Mouse (Mus musculus) thymus, postnatal 25 days (tissue): ENCODE results near the gene Rps16.
"Not testable (repeated sequence)": the region's sequence is repeated elsewhere in the genome, so short reads cannot be mapped to it uniquely, and the experiment has no call there.

ENCODE experiments used
- DNase-seq: peaks from one replicate; pipeline ENCODE4 v3.0.0; 2022

Rps16 gene

DNA sequence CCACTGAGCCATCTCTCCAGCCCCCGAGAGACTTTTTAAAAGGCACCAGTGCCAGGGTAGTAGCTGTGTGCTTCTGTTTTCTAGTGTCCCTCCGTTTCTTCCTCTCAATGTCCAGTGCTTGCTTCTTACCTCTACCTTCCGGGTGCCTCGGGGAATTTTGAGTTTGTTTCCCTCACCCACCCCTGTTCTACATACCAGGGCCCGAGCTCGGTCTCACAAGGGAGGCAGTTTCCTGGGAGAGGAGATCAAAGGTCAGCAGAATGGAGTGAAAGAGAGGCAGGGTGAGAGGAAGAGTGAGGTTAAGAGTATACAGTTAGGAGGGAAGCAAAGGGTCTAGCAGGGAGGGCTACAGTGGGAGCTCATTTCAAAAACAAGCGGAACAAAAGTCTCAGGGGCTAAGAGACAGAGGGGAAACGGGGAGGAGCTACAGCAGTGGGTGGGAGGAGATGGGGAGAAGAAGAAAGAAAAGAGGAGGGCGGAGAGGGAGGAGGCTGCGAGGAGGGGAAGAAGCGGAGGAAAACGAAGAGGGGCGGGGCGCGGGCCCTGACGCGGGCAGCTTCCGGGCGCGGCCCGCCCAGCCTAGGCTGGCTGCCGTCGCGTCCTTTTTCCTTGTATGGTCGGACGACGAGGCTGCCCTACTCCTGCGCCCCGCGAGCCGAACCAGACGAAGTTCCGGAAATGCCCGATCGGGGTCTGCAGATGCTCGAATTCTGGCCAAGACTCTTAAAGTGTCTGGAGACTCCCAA is 24.9 kb downstream of the Rps16 start:
- DNase-seq, result peak; percentile 94

GRCm38 (mm10) chr7:28376011-28376771 is 25.7 kb downstream of the Rps16 start:
- peak; percentile 68 for DNase-seq

- peak; percentile 22 for DNase-seq
Observed at GRCm38 (mm10) chr7:28377190-28378065, 27.0 kb downstream of the Rps16 start.

- DNase-seq, result peak; percentile 60
Observed at GRCm38 (mm10) chr7:28378066-28378690, 27.7 kb downstream of the Rps16 start.

GRCm38 (mm10) chr7:28378769-28379651 is 28.6 kb downstream of the Rps16 start:
- peak; percentile 96 for DNase-seq

DNA sequence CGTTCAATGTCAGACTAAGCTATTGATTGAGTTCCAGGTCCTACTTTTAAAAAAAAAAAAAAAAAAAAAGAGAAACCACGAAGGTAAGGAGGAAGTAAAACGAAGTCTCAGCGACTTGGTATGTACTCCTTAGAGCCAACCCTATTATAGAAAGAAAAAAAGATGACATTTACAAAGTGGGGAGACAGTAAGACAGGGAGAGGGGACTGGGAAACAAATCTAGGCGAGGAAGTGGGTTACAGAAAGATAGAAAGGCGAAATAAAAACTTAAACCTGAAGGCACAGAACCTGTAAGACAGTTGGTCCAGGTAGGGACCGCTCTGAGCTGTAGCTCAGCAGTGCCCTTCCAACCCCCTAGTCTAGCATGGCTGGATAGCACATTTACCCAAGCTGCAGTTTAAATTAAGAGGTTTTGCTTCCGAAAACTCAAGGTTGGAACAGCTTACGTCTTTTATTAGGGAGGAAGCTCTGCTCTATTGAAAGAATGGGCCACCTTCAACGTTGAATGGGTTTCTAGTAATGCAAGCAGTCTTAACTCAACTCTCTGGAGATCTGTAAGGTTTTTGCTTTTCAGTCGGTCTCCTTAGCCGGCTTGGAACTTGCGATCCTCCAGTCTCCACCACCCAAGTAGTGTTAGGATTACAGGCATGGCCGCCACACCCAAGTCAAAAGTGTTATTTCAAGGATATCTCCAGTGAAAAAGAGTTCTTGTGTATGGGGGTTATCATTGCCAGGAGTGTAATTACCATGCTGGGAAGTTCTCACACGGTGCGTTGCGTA is 30.0 kb downstream of the Rps16 start, which contains the start of gene Zfp36:
TSS of gene Zfp36 (minus strand) at position 17 of the 780 bp plus-strand sequence.
- peak; percentile 39 for DNase-seq

- peak; percentile 87 for DNase-seq
Observed at GRCm38 (mm10) chr7:28381017-28381790, 30.8 kb downstream of the Rps16 start.

DNA sequence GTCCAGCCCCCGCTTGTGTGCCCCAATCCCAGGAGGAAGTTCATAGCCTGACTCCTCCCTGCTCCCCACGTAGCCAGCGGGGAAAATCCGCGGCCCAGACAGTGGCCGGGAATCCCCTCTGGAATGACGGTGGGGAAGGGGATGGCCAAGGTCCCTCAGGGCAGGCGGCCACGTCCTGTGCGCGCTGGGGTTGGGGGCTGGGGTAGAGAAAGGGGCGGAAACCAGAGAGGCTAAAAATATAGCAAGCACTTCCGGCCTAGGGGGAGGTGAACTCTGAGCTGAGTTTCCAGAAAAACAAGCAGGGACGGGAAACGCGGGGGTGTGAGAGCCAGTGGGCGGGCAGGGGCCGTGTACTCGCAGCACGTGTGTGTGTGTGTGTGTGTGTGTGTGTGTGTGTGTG is 31.5 kb downstream of the Rps16 start:
- peak; percentile 92 for DNase-seq

GRCm38 (mm10) chr7:28382347-28382951 is 32.0 kb downstream of the Rps16 start:
- DNase-seq, result no peak

- peak; percentile 75 for DNase-seq
Observed at GRCm38 (mm10) chr7:28382981-28383396, 32.5 kb downstream of the Rps16 start.

- DNase-seq, result no peak
Observed at GRCm38 (mm10) chr7:28383606-28384005, 33.2 kb downstream of the Rps16 start.

GRCm38 (mm10) chr7:28384162-28384561 is 33.7 kb downstream of the Rps16 start:
- DNase-seq, result peak; percentile 70

GRCm38 (mm10) chr7:28385196-28385595 is 34.7 kb downstream of the Rps16 start:
- peak; percentile 49 for DNase-seq

- no peak for DNase-seq
Observed at GRCm38 (mm10) chr7:28386007-28386406, 35.6 kb downstream of the Rps16 start.

- DNase-seq, result peak; percentile 91
Observed at GRCm38 (mm10) chr7:28386462-28386861, 36.0 kb downstream of the Rps16 start.

- not testable (repeated sequence) for DNase-seq
Observed at GRCm38 (mm10) chr7:28386877-28387276, 36.4 kb downstream of the Rps16 start.

DNA sequence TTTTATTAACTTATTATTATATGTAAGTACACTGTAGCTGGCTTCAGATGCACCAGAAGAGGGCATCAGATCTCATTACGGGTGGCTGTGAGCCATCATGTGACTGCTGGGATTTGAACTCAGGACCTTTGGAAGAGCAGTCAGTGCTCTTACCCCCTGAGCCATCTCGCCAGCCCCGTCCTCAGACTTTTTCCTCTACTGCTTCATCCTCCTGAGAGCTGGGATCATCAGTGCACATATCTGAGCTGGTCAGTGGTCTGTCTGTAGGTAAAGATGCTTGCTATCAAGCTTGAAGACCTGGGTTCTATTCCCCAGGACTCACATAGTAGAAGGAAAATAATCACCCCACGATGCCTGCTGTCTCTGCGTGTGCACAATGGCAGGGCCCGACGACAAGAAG is 36.9 kb downstream of the Rps16 start:
- DNase-seq, result not testable (repeated sequence)

- no peak for DNase-seq
Observed at GRCm38 (mm10) chr7:28390331-28390730, 39.9 kb downstream of the Rps16 start.
